Mouse (Mus musculus) neural tube, embryonic 12.5 days (tissue): Measurements from ENCODE around the gene Slc7a8. TPM values are rescaled to one million over a fixed set of nuclear protein-coding genes. Genes with fewer than 3 reads are reported as not detected.
A peak's percentile ranks its signal among the peaks of the same experiment; 100 is the strongest.

Experiments used
- ATAC-seq: fragments of 200-750 bp; cut with Nextera tagmentation; 2 replicates; pipeline ENCODE4 v1.8.0; 2017; ENCODE audit warnings: low read depth, mild to moderate bottlenecking, moderate TSS enrichment, moderate library complexity; ENCODE audit not compliant: low FRiP score
- H3K27ac ChIP-seq: fragments of 300-500 bp; sonication (generic); 2 replicates; pipeline ENCODE4 v1.5.1; 2016
- H3K27me3 ChIP-seq: fragments of 300-500 bp; sonication (generic); replicated peaks from 2 replicates; pipeline ENCODE4 v1.6.1; 2016; ENCODE audit warnings: mild to moderate bottlenecking
- H3K36me3 ChIP-seq: fragments of 300-500 bp; sonication (generic); 2 replicates; pipeline ENCODE4 v1.6.1; 2016; ENCODE audit warnings: mild to moderate bottlenecking
- H3K4me1 ChIP-seq: fragments of 300-500 bp; sonication (generic); 2 replicates; pipeline ENCODE4 v1.6.1; 2016
- H3K4me2 ChIP-seq: fragments of 300-500 bp; sonication (generic); replicated peaks from 2 replicates; pipeline ENCODE4 v1.6.1; 2016; ENCODE audit warnings: mild to moderate bottlenecking
- H3K4me3 ChIP-seq: fragments of 300-500 bp; sonication (generic); 2 replicates; pipeline ENCODE4 v1.5.1; 2016
- H3K9ac ChIP-seq: fragments of 300-500 bp; sonication (generic); 2 replicates; pipeline ENCODE4 v1.6.1; 2016; ENCODE audit warnings: mild to moderate bottlenecking
- H3K9me3 ChIP-seq: fragments of 300-500 bp; sonication (generic); 2 replicates; pipeline ENCODE4 v1.6.1; 2016; ENCODE audit warnings: mild to moderate bottlenecking
- WGBS: fragments of 180-500 bp; shearing (Covaris S2); methylation state at CpG from one replicate; pipeline ENCODE4 v1.1.7; 2016; 5-methylcytosine and 5-hydroxymethylcytosine counted together
- polyA plus RNA-seq: library from polyadenylated mRNA; unstranded; fragments of >200 nt; fragmentation: Nextera tagmentation; extraction: Ambion mirVana; gene quantifications from 2 replicates; pipeline ENCODE4 v1.2.1, GENCODE M21; 2016

Slc7a8 gene
- polyA plus RNA-seq, 1 experiment from 2014 or later, result 3.7 TPM

DNA sequence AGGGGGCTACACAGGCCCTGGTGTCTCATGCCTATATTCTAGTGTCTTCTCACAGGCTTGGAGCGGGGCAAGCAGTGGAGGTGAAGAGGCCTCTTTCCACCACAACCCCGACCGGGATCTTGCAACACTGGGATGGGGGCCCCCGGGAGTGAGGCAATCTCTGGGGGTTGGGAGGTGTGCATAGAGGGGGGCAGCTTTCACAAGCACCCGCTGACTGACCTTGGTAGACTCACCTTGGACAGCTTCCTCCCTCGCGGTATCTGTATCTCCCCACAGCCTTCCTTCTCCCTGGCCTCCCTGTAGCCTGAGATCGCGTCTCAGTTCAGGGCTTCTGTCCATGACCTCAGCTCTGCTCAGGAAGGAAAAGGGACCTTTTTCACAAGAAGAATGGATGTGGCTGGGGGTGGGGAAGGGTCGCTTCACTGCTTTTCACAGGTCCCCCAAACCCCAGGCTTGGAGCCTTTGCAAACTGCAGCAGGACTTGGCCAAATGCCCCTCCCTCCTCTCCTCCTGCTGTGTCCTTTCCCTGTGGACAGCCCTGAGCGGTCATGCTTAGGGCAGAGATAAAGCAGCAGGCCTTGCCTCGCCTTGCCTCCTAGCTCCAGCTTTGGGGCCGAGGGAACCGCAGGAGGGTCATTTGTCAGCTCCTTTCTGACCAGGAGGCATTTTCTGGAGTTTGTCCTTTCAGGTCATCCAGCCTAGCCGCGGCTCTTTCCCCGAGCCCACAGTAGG is 75.0 kb downstream of the Slc7a8 start:
- H3K27me3 ChIP-seq, result no peaks in the 10 kb centered on the region
- no peak overlapping the region for H3K27ac ChIP-seq
- H3K9me3 ChIP-seq, result no peaks in the 10 kb centered on the region
- no peak overlapping the region for H3K4me2 ChIP-seq
- no peaks in the 10 kb centered on the region for H3K36me3 ChIP-seq
- WGBS, result 67% methylated on average over 17 of the region's 17 CpGs
- no peak for ATAC-seq
- H3K4me3 ChIP-seq, result no peak overlapping the region
- H3K9ac ChIP-seq, result no peak overlapping the region
- no peaks in the 10 kb centered on the region for H3K4me1 ChIP-seq

DNA sequence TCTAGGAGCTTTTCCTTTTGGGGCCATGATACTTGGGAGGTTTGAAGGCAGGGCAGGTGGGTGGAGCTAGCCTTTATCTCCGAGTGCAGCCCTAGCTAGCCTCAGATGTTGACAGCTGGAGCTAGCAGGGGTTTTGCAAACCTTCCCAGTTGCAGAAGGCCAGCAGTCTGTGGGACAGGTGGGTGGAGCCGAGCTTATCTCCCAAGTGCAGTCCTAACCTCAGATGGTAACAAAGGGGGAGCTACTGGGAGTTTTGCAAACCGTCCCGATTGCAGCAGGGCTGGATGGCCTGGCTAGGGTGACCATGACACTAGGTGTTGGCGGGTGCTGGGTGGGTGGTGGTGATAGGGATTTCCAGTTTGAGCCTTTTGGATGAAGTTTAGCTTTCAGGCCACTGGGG is 75.9 kb downstream of the Slc7a8 start:
- Histone ChIP-seq H3K36me3 (no peaks in the 10 kb centered on the region), H3K27ac (no peak overlapping the region), H3K27me3 (no peaks in the 10 kb centered on the region), H3K4me3 (no peak overlapping the region), H3K9ac (no peak overlapping the region), H3K9me3 (no peaks in the 10 kb centered on the region), H3K4me2 (no peak overlapping the region), H3K4me1 (no peaks in the 10 kb centered on the region)
- WGBS, result 61% methylated on average over 5 of the region's 5 CpGs
- ATAC-seq, result no peak

DNA sequence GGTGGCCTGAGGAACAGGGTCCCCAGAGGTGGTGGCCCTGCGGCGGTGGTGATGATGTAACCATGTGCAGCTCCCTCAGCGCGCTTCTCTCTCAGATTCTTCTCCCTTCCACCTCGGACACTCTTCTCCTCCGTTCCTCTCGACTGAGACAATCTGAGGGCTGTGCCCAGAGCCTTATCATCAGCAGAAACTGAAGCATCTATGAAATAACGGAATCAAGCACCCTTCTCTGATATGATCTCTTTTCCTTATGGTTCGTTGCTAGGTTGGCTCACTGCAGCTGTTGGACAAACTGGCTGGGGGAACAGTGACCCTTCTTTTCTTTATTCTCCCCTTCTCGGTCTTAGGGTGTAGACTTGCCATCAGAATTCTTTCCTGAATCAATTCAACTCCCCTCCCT is 78.5 kb downstream of the Slc7a8 start:
- Histone ChIP-seq H3K36me3 (no peaks in the 10 kb centered on the region), H3K9ac (no peak overlapping the region), H3K27ac (no peak overlapping the region), H3K4me1 (no peaks in the 10 kb centered on the region), H3K9me3 (no peaks in the 10 kb centered on the region), H3K27me3 (no peaks in the 10 kb centered on the region), H3K4me3 (no peak overlapping the region), H3K4me2 (no peak overlapping the region)
- 75% methylated on average over 10 of the region's 10 CpGs for WGBS
- no peak for ATAC-seq

DNA sequence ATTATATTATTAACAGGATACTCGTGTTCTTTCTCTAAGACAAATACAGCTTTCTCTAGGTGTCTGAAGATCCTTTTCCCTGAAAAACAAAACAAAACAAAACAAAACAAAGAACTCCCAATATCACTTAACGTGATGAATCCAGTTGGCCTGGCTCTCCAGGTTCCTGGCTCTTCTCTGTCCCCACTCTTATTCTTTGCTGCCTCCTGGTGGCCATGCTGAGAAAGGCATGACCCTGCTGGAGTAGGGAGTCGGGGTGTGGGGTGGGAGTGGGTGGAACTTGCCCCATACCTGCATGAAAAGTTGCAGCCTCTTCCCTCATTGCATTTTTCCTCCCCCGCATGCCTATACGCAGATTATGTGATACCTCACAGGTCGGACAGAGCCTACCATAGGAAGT is 80.4 kb downstream of the Slc7a8 start:
- H3K9ac ChIP-seq, result no peak overlapping the region
- H3K27ac ChIP-seq, result no peak overlapping the region
- WGBS, result 11% methylated on average over 6 of the region's 6 CpGs
- H3K36me3 ChIP-seq, result no peaks in the 10 kb centered on the region
- no peak overlapping the region for H3K4me2 ChIP-seq
- H3K4me1 ChIP-seq, result no peaks in the 10 kb centered on the region
- no peak overlapping the region for H3K4me3 ChIP-seq
- no peaks in the 10 kb centered on the region for H3K27me3 ChIP-seq
- no peaks in the 10 kb centered on the region for H3K9me3 ChIP-seq
- no peak for ATAC-seq

DNA sequence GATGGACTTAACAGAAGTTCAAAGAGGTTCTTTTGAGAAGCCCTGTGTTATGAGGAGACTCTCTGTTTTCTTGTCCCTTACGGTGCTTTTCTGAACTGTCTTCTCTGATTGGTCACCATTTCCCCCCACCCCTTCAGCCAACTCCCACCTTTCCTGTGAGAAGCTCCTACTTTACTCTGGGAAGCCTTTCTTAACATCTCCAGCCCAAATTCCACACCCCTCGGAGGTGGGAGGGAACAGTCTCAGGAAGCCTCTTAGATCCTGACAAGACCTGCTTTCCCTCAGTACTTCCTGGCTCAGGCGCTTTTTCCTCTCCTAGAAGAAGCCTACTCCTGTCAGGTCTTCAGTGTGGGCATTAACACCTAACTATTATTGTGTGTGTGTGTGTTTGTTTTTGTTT is 82.2 kb downstream of the Slc7a8 start:
- 0 out of 2 replicates have a peak, but pooled peaks cover 4% of the 10 kb centered on the region for H3K36me3 ChIP-seq
- H3K9ac ChIP-seq, result no peak overlapping the region
- H3K27ac ChIP-seq, result no peak overlapping the region
- no peak overlapping the region for H3K4me3 ChIP-seq
- no peaks in the 10 kb centered on the region for H3K9me3 ChIP-seq
- no peak for ATAC-seq
- no peaks in the 10 kb centered on the region for H3K4me1 ChIP-seq
- no peak overlapping the region for H3K4me2 ChIP-seq
- WGBS, result 47% methylated on average over 3 of the region's 3 CpGs
- H3K27me3 ChIP-seq, result no peaks in the 10 kb centered on the region

DNA sequence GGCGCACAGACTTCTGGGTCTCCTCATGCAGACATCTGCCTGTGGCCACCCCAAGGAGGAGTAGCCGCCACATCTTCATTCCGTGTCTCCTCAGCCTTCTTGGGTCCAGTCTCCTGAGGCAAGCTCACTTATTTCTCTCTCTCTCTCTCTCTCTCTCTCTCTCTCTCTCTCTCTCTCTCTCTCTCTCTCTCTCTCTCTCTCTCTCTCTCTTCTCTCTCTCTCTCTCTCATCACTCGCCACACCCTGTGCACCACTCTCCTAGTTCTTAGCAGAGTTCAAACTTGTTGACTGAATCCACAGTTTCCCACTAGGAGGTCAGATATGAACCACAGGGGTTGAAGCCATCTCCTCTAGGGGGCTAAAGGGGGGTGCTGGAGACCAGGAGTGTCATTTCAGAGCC is 83.0 kb downstream of the Slc7a8 start, which contains the start of gene Gm29776:
Gene Gm29776 (minus strand): TSS at position 101 of the 400 bp plus-strand sequence.
- WGBS, result 85% methylated on average over 4 of the region's 4 CpGs
- Histone ChIP-seq H3K27ac (no peak within 1 kb of the TSS), H3K27me3 (no peaks in the 10 kb centered on the region), H3K36me3 (peaks cover 7% of the 10 kb centered on the region; the same call in 1 of the 2 replicates), H3K4me1 (no peaks in the 10 kb centered on the region), H3K4me2 (no peak within 1 kb of the TSS), H3K9me3 (no peaks in the 10 kb centered on the region), H3K4me3 (no peak within 1 kb of the TSS), H3K9ac (0 out of 2 replicates have a peak within 1 kb of the TSS, but pooled peaks have one; percentile 29)
- no peak for ATAC-seq

DNA sequence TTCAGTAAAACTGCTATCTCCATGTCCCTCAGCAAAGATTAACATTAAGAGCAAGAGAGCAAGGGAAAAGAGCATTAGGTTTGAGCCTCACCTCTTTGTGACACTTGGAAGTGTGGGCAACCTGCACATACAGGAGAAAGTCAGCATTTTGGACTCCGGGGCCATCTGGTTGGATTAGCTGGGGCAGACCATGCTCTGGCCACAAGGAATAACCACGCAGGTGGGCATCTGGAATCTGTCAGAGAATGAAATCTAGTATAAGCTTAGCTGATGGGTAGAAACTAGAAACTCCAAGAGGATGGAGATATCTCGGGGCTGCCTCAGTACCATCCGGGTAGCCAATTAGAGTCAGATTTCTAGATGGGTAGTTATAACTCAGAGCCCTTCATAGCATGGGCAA is 85.0 kb downstream of the Slc7a8 start:
- ATAC-seq, result no peak
- no peak overlapping the region for H3K4me3 ChIP-seq
- no peaks in the 10 kb centered on the region for H3K9me3 ChIP-seq
- no peak overlapping the region for H3K9ac ChIP-seq
- no peak overlapping the region for H3K27ac ChIP-seq
- H3K36me3 ChIP-seq, result peaks cover 16% of the 10 kb centered on the region
- no peak overlapping the region for H3K4me2 ChIP-seq
- WGBS, result 84% methylated on average over 4 of the region's 4 CpGs
- H3K4me1 ChIP-seq, result no peaks in the 10 kb centered on the region
- no peaks in the 10 kb centered on the region for H3K27me3 ChIP-seq

DNA sequence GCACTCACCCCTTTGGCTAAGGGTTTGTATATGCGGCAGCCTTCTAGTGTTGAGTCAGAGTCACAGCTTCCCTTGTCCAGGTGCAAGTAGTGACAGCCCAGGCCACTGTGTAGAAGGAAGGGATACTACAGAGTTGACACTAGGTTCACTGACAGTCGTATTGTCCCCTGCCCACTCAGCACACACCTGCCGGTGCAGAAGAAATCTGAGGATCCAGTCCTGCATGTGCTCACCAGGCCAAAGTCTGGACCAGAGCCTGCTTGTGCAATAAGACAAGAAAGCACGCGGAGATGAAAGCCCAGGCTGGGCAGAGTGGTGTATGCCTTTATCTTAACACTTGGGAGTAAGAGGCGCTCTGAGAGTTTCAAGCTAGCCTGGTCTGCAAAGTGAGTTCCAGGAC is 86.7 kb downstream of the Slc7a8 start:
- WGBS, result 85% methylated on average over 6 of the region's 6 CpGs
- no peak for ATAC-seq

DNA sequence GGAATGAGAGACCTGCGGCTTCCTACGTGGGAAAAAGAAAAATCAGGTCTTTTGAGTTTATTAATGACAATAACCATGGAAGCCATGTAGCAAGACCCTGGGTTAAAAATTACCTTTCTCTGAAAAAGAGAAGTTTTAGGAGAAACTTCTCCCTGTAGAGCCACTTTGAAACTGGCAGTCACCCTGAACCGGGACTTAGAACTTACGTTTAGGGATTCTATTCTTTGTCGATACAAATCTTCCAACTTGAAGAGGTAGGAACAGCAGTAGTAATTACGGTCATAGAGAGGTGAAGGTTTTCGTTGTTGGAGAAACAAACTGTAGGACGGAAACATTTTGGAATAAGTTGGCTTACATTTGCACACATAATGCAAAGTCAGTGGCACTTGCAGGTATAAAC is 94.5 kb downstream of the Slc7a8 start:
- H3K27me3 ChIP-seq, result no peaks in the 10 kb centered on the region
- peak overlapping the region; percentile 66 for H3K4me2 ChIP-seq
- no peak overlapping the region for H3K27ac ChIP-seq
- peak overlapping the region; percentile 69 for H3K4me3 ChIP-seq
- H3K36me3 ChIP-seq, result peaks cover 34% of the 10 kb centered on the region
- WGBS, result 8% methylated on average over 8 of the region's 8 CpGs
- peaks cover 23% of the 10 kb centered on the region for H3K4me1 ChIP-seq
- peak overlapping the region; percentile 57 for H3K9ac ChIP-seq
- no peaks in the 10 kb centered on the region for H3K9me3 ChIP-seq
- ATAC-seq, result no peak

More for the DNA sequence above, 86.7 kb downstream of the Slc7a8 start:
- Histone ChIP-seq H3K4me2 (no peak overlapping the region), H3K27me3 (no peaks in the 10 kb centered on the region), H3K4me1 (no peaks in the 10 kb centered on the region), H3K27ac (no peak overlapping the region), H3K9ac (no peak overlapping the region), H3K4me3 (no peak overlapping the region), H3K36me3 (peaks cover 26% of the 10 kb centered on the region), H3K9me3 (no peaks in the 10 kb centered on the region)

DNA sequence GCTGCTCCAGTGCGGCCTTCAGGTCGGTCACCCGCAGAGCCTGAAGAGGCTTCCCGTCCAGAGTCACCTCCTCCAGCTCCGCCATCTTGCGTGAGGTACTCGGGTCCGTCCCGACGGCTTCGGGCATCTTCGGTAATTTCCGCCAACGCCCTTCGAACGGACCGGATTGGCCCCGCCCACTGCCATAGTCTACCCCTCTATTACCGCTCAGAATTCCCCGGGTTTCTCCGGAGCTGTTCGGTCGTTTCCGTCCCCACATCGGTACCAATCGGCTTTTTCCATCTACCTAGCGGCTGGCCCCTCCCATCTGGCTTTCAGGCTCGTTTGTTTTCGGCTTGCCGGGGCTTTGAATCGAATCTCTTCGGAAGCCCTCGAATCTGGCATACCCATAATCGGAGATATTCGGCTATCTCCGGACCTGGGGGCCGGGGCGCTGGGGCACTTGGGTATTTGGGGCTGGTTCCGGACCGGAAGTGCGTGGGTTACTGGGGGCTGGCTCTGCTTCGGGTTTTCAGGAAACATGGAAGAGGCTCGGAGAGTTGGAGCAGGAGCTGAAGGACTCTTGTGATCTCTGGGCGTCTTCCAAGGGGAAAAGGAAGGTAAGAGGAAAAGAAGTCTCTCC is 95.1 kb downstream of the Slc7a8 start, which contains the start of gene Acin1:
Gene Acin1 (minus strand): TSS at position 410 of the 622 bp plus-strand sequence.
- H3K27me3 ChIP-seq, result no peaks in the 10 kb centered on the region
- H3K9me3 ChIP-seq, result no peaks in the 10 kb centered on the region
- peak within 1 kb of the TSS; percentile 79 for H3K27ac ChIP-seq
- peak within 1 kb of the TSS; percentile 69 for H3K4me3 ChIP-seq
- peak; percentile 98 for ATAC-seq
- H3K36me3 ChIP-seq, result peaks cover 34% of the 10 kb centered on the region
- H3K4me2 ChIP-seq, result peak within 1 kb of the TSS; percentile 68
- H3K9ac ChIP-seq, result peak within 1 kb of the TSS; percentile 78
- WGBS, result under 1% methylated on average over 44 of the region's 44 CpGs
- peaks cover 23% of the 10 kb centered on the region for H3K4me1 ChIP-seq

DNA sequence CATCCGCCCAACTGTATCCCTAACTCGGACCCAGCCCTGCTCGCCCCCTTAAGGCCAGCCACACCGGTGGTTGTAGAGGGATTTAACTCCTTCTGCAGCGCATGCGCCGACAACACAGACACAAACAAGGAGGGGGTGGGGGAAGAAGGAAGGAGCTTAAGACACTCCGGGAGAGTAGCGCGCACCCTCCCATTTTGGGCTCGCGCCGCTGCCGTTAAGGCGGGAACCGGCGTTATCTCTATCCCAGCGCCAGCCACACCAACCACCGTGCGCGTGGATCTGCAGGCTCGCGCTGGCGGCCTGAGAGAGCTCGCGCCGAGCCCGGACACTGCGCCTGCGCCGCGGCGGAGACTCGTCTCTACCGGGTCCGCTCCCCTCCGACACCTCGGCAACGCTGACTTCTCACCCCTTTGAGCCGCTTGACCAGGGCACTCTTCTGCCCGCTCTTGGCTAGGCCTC is 95.7 kb downstream of the Slc7a8 start, which contains the start of gene 1700123O20Rik:
Gene 1700123O20Rik (plus strand): TSS at position 154 of the 459 bp plus-strand sequence.
- Histone ChIP-seq H3K9ac (peak within 1 kb of the TSS; percentile 78), H3K27me3 (no peaks in the 10 kb centered on the region), H3K9me3 (no peaks in the 10 kb centered on the region), H3K27ac (peak within 1 kb of the TSS; percentile 79), H3K4me1 (peaks cover 23% of the 10 kb centered on the region), H3K4me3 (peak within 1 kb of the TSS; percentile 69), H3K4me2 (peak within 1 kb of the TSS; percentile 68), H3K36me3 (peaks cover 34% of the 10 kb centered on the region)
- ATAC-seq, result peak; percentile 85
- WGBS, result under 1% methylated on average over 41 of the region's 41 CpGs

DNA sequence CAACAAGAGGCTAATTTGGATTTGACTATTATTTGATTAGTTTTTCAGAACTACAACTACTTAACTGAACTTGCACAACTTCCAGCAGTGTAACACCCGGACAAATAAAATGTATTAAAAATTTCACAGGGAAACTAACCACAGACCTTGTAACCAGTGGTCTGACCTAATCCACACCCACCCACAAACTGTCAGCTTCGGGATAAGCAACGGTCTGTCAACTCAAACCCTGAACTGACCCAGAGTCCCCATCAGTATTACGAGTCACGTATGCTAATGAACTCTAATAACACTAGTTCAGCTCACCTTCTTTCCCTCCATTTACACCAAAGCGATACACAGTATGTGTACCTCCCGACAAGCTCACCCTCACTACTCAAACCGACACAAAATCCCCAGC is 96.3 kb downstream of the Slc7a8 start:
- Histone ChIP-seq H3K4me1 (peaks cover 23% of the 10 kb centered on the region), H3K4me3 (peak overlapping the region; percentile 69), H3K27ac (no peak overlapping the region), H3K27me3 (no peaks in the 10 kb centered on the region), H3K36me3 (peaks cover 32% of the 10 kb centered on the region), H3K4me2 (peak overlapping the region; percentile 68), H3K9me3 (no peaks in the 10 kb centered on the region), H3K9ac (peak overlapping the region; percentile 78)
- ATAC-seq, result no peak
- 17% methylated on average over 8 of the region's 8 CpGs for WGBS
